Mouse (Mus musculus) liver, postnatal 0 days (tissue): ENCODE measurements around the gene Ccdc171. TPM values are rescaled to one million over a fixed set of nuclear protein-coding genes. Genes with fewer than 3 reads are reported as not detected.
"Not testable (repeated sequence)": the region's sequence is repeated elsewhere in the genome, so short reads cannot be mapped to it uniquely, and the experiment has no call there.

Experiments
- ATAC-seq: fragments of 200-750 bp; cut with Nextera tagmentation; 2 replicates; pipeline ENCODE4 v1.8.0; 2017; ENCODE audit warnings: mild to moderate bottlenecking, moderate library complexity
- DNase-seq: peaks from one replicate; pipeline ENCODE4 v3.0.0-alpha.2; 2016
- H3K27ac ChIP-seq: fragments of 300-500 bp; sonication (generic); 2 replicates; pipeline ENCODE4 v1.5.1; 2014; ENCODE audit warnings: antibody characterized with exemption, moderate library complexity, mild to moderate bottlenecking, low read depth
- H3K27me3 ChIP-seq: fragments of 300-500 bp; sonication (generic); 2 replicates; pipeline ENCODE4 v1.6.1; 2014; ENCODE audit warnings: low read length, control low read depth, mixed read lengths; ENCODE audit not compliant: insufficient read depth
- H3K36me3 ChIP-seq: fragments of 300-500 bp; sonication (generic); replicated peaks from 2 replicates; pipeline ENCODE4 v1.6.1; 2014; ENCODE audit warnings: mild to moderate bottlenecking, control low read depth, low read length, moderate library complexity, mixed read lengths; ENCODE audit not compliant: insufficient read depth
- H3K4me1 ChIP-seq: fragments of 300-500 bp; sonication (generic); 2 replicates; pipeline ENCODE4 v1.6.1; 2014; ENCODE audit warnings: antibody characterized with exemption, mild to moderate bottlenecking, control low read depth; ENCODE audit not compliant: insufficient read depth
- H3K4me2 ChIP-seq: fragments of 300-500 bp; sonication (generic); 2 replicates; pipeline ENCODE4 v1.6.1; 2014; ENCODE audit warnings: low read depth, mild to moderate bottlenecking, low read length, moderate library complexity, mixed read lengths
- H3K4me3 ChIP-seq: fragments of 300-500 bp; sonication (generic); 2 replicates; pipeline ENCODE4 v1.5.1; 2014; ENCODE audit warnings: low read depth, low read length
- H3K9ac ChIP-seq: fragments of 300-500 bp; sonication (generic); replicated peaks from 2 replicates; pipeline ENCODE4 v1.6.1; 2014; ENCODE audit warnings: mild to moderate bottlenecking, moderate library complexity
- H3K9me3 ChIP-seq: fragments of 300-500 bp; sonication (generic); 2 replicates; pipeline ENCODE4 v1.6.1; 2016; ENCODE audit warnings: mild to moderate bottlenecking, control low read depth, low read length, mixed read lengths
- CTCF ChIP-seq: sonication (generic); IDR thresholded peaks from 2 replicates; pipeline ENCODE4 v1.5.1; 2016; ENCODE audit warnings: antibody characterized with exemption, low read depth
- EP300 ChIP-seq: IDR thresholded peaks from 2 replicates; pipeline ENCODE4 v1.6.1; 2016; ENCODE audit warnings: antibody characterized with exemption, low read depth, mild to moderate bottlenecking
- WGBS: fragments of 180-500 bp; shearing (Covaris S2); extraction: QIAGEN DNeasy Blood & Tissue Kit; methylation state at CpG from one replicate; pipeline ENCODE4 v1.1.7; 2014; ENCODE audit not compliant: insufficient replicate concordance; 5-methylcytosine and 5-hydroxymethylcytosine counted together
- polyA plus RNA-seq: library from polyadenylated mRNA; unstranded; fragments of >200 nt; fragmentation: Nextera tagmentation; extraction: Ambion mirVana; gene quantifications from 2 replicates; pipeline ENCODE4 v1.2.1, GENCODE M21; 2015

Ccdc171 gene
- polyA plus RNA-seq, 1 experiment from 2014 or later, result 0.60 TPM

- H3K36me3 ChIP-seq, result no peaks in the 10 kb centered on the region
- TF ChIP-seq CTCF, result no peak
- no peaks in the 10 kb centered on the region for H3K9me3 ChIP-seq
- no peak overlapping the region for H3K4me2 ChIP-seq
- 86% methylated on average over 1 of the region's 1 CpGs for WGBS
- DNase-seq (no peak), ATAC-seq (no peak)
- H3K27ac ChIP-seq, result no peak overlapping the region
- no peak overlapping the region for H3K9ac ChIP-seq
- H3K4me1 ChIP-seq, result no peaks in the 10 kb centered on the region
- no peaks in the 10 kb centered on the region for H3K27me3 ChIP-seq
- no peak overlapping the region for H3K4me3 ChIP-seq
Measured at GRCm38 (mm10) chr4:83661519-83662271, 136.3 kb downstream of the Ccdc171 start.

- 50% methylated on average over 4 of the region's 4 CpGs for WGBS
- DNase-seq, result no peak
Measured at GRCm38 (mm10) chr4:83662301-83662700, 137.0 kb downstream of the Ccdc171 start.

GRCm38 (mm10) chr4:83669552-83669951 lies 144.2 kb downstream of the Ccdc171 start:
- TF ChIP-seq CTCF (no peak), EP300 (no peak)
- ATAC-seq, result no peak
- Histone ChIP-seq H3K27ac (no peak overlapping the region), H3K4me2 (no peak overlapping the region), H3K9ac (no peak overlapping the region), H3K9me3 (no peaks in the 10 kb centered on the region), H3K27me3 (no peaks in the 10 kb centered on the region), H3K4me1 (no peaks in the 10 kb centered on the region), H3K36me3 (no peaks in the 10 kb centered on the region), H3K4me3 (no peak overlapping the region)
- no peak for DNase-seq
- 54% methylated on average over 2 of the region's 2 CpGs for WGBS

More at GRCm38 (mm10) chr4:83662301-83662700, 137.0 kb downstream of the Ccdc171 start:
- H3K4me3 ChIP-seq, result no peak overlapping the region
- ATAC-seq, result no peak
- no peaks in the 10 kb centered on the region for H3K36me3 ChIP-seq
- TF ChIP-seq EP300 (no peak), CTCF (no peak)
- H3K9ac ChIP-seq, result no peak overlapping the region
- H3K27ac ChIP-seq, result no peak overlapping the region
- no peaks in the 10 kb centered on the region for H3K9me3 ChIP-seq
- no peak overlapping the region for H3K4me2 ChIP-seq
- no peaks in the 10 kb centered on the region for H3K4me1 ChIP-seq
- H3K27me3 ChIP-seq, result no peaks in the 10 kb centered on the region

GRCm38 (mm10) chr4:83675308-83675707 lies 150.0 kb downstream of the Ccdc171 start:
- ATAC-seq, H3K36me3 ChIP-seq, H3K27me3 ChIP-seq, DNase-seq, H3K4me2 ChIP-seq, H3K4me1 ChIP-seq, H3K9me3 ChIP-seq, H3K9ac ChIP-seq, H3K4me3 ChIP-seq, H3K27ac ChIP-seq: not testable (repeated sequence)
- WGBS, result 80% methylated on average over 4 of the region's 4 CpGs

GRCm38 (mm10) chr4:83676444-83676843 lies 151.1 kb downstream of the Ccdc171 start:
- Histone ChIP-seq H3K9ac (no peak overlapping the region), H3K4me1 (no peaks in the 10 kb centered on the region), H3K9me3 (no peaks in the 10 kb centered on the region), H3K4me3 (no peak overlapping the region), H3K36me3 (no peaks in the 10 kb centered on the region), H3K4me2 (no peak overlapping the region), H3K27me3 (no peaks in the 10 kb centered on the region), H3K27ac (no peak overlapping the region)
- no peak for DNase-seq
- 80% methylated on average over 4 of the region's 4 CpGs for WGBS
- no peak for TF ChIP-seq CTCF
- no peak for TF ChIP-seq EP300
- ATAC-seq, result no peak

- no peak overlapping the region for H3K9ac ChIP-seq
- no peak for ATAC-seq
- no peaks in the 10 kb centered on the region for H3K9me3 ChIP-seq
- no peaks in the 10 kb centered on the region for H3K36me3 ChIP-seq
- H3K27me3 ChIP-seq, result no peaks in the 10 kb centered on the region
- WGBS, result 91% methylated on average over 14 of the region's 14 CpGs
- no peak overlapping the region for H3K27ac ChIP-seq
- TF ChIP-seq EP300 (no peak), CTCF (no peak)
- H3K4me1 ChIP-seq, result no peaks in the 10 kb centered on the region
- no peak overlapping the region for H3K4me3 ChIP-seq
- H3K4me2 ChIP-seq, result no peak overlapping the region
- no peak for DNase-seq
Measured at GRCm38 (mm10) chr4:83681081-83681480, 155.7 kb downstream of the Ccdc171 start.

GRCm38 (mm10) chr4:83682866-83683265 lies 157.5 kb downstream of the Ccdc171 start:
- no peak overlapping the region for H3K27ac ChIP-seq
- no peak overlapping the region for H3K4me2 ChIP-seq
- H3K9me3 ChIP-seq, result no peaks in the 10 kb centered on the region
- H3K27me3 ChIP-seq, result no peaks in the 10 kb centered on the region
- WGBS, result 77% methylated on average over 7 of the region's 7 CpGs
- no peak overlapping the region for H3K9ac ChIP-seq
- TF ChIP-seq EP300, result no peak
- no peak for TF ChIP-seq CTCF
- no peaks in the 10 kb centered on the region for H3K4me1 ChIP-seq
- no peak for DNase-seq
- H3K36me3 ChIP-seq, result no peaks in the 10 kb centered on the region
- no peak for ATAC-seq
- no peak overlapping the region for H3K4me3 ChIP-seq
